Mouse (Mus musculus) CH12.LX (cell line): Measurements from ENCODE around the gene Igflr1. TPM values are rescaled to one million over a fixed set of nuclear protein-coding genes. Genes with fewer than 3 reads are reported as not detected.
A peak's percentile ranks its signal among the peaks of the same experiment; 100 is the strongest.

Experiments
- DNase-seq: peaks from one replicate; pipeline ENCODE4 v3.0.0-alpha.2; 2013; ENCODE audit errors: extremely low read depth
- H3K27ac ChIP-seq: 2 replicates; pipeline ENCODE4 v1.5.1; 2012; ENCODE audit warnings: low read depth, mild to moderate bottlenecking, control low read depth, moderate library complexity; ENCODE audit not compliant: insufficient read depth
- H3K27me3 ChIP-seq: replicated peaks from 2 replicates; pipeline ENCODE3; 2012; ENCODE audit warnings: inconsistent platforms
- H3K36me3 ChIP-seq, 2 experiments: replicated peaks in 1 of 2; 2 replicates each; pipeline versions ENCODE3 to v1.6.1; 2012; ENCODE audit warnings: inconsistent platforms in 1 of 2, low read length in 1 of 2, mild to moderate bottlenecking in 1 of 2, mixed read lengths in 1 of 2, moderate library complexity in 1 of 2; ENCODE audit not compliant: control insufficient read depth in 1 of 2, insufficient read depth in 1 of 2
- H3K4me1 ChIP-seq, 2 experiments: 2 replicates each; pipeline ENCODE4 v1.6.1; 2012; ENCODE audit warnings: inconsistent platforms in 1 of 2, moderate library complexity in 1 of 2; ENCODE audit not compliant: insufficient read depth in 2 of 2, control insufficient read depth in 1 of 2
- H3K4me2 ChIP-seq: 2 replicates; pipeline ENCODE4 v1.6.1; 2012; ENCODE audit warnings: low read depth, mild to moderate bottlenecking, control low read depth; ENCODE audit not compliant: poor library complexity, insufficient read depth, severe bottlenecking
- H3K4me3 ChIP-seq, 3 experiments: fragments of 150-350 bp in 1 of 3; sonication (generic) in 1 of 3; replicated peaks in 1 of 3; 2 replicates each; pipeline versions ENCODE3 to v1.5.1; 2011 to 2012; ENCODE audit warnings: low read depth in 2 of 3, low read length in 2 of 3, mild to moderate bottlenecking in 2 of 3, moderate library complexity in 2 of 3, control low read depth in 1 of 3, improper control_type of control experiment in 1 of 3, inconsistent platforms in 1 of 3, mixed read lengths in 1 of 3; ENCODE audit not compliant: poor library complexity in 1 of 3
- H3K79me2 ChIP-seq: replicated peaks from 2 replicates; pipeline ENCODE4 v1.6.1; 2012; ENCODE audit warnings: mild to moderate bottlenecking, moderate library complexity; ENCODE audit not compliant: control insufficient read depth, poor library complexity, insufficient read depth, severe bottlenecking; ENCODE audit errors: extremely low read depth
- H3K9ac ChIP-seq: 2 replicates; pipeline ENCODE4 v1.6.1; 2012; ENCODE audit warnings: low read depth, mild to moderate bottlenecking, control low read depth, moderate library complexity; ENCODE audit not compliant: insufficient read depth
- H3K9me3 ChIP-seq: replicated peaks from 2 replicates; pipeline ENCODE3; 2012; ENCODE audit warnings: low read length, inconsistent platforms, mixed read lengths
- BHLHE40 ChIP-seq: IDR thresholded peaks from 2 replicates; pipeline ENCODE4 v1.6.1; 2011; ENCODE audit warnings: mild to moderate bottlenecking, low read depth, low read length, improper control_type of control experiment
- CHD1 ChIP-seq: IDR thresholded peaks from 2 replicates; pipeline ENCODE4 v1.6.1; 2012; ENCODE audit warnings: low read depth, low read length, improper control_type of control experiment, inconsistent platforms
- CHD2 ChIP-seq: IDR thresholded peaks from 2 replicates; pipeline ENCODE4 v1.6.1; 2011; ENCODE audit warnings: low read length, improper control_type of control experiment
- CTCF ChIP-seq, 2 experiments: IDR thresholded peaks in 1 of 2; conservative IDR thresholded peaks in 1 of 2; 2 replicates each; pipeline ENCODE4 v1.5.1; 2011 to 2012; ENCODE audit warnings: low read depth in 2 of 2, low read length in 2 of 2, improper control_type of control experiment in 1 of 2, inconsistent platforms in 1 of 2, mild to moderate bottlenecking in 1 of 2, moderate library complexity in 1 of 2
- E2F4 ChIP-seq: IDR thresholded peaks from 2 replicates; pipeline ENCODE4 v1.6.1; 2011; ENCODE audit warnings: low read depth, low read length, improper control_type of control experiment; ENCODE audit not compliant: insufficient replicate concordance
- ELF1 ChIP-seq: IDR thresholded peaks from 2 replicates; pipeline ENCODE4 v1.6.1; 2014; ENCODE audit warnings: low read depth, mild to moderate bottlenecking, inconsistent platforms, low read length, improper control_type of control experiment
- ETS1 ChIP-seq: conservative IDR thresholded peaks from 2 replicates; pipeline ENCODE4 v1.6.1; 2012; ENCODE audit warnings: low read depth, mild to moderate bottlenecking, inconsistent platforms, low read length, improper control_type of control experiment, moderate library complexity
- GABPA ChIP-seq: IDR thresholded peaks from 2 replicates; pipeline ENCODE4 v1.6.1; 2012; ENCODE audit warnings: low read depth, low read length, improper control_type of control experiment, inconsistent platforms; ENCODE audit not compliant: insufficient replicate concordance
- HCFC1 ChIP-seq: IDR thresholded peaks from 2 replicates; pipeline ENCODE4 v1.6.1; 2012; ENCODE audit warnings: low read depth, mild to moderate bottlenecking, inconsistent platforms, low read length, improper control_type of control experiment
- IRF4 ChIP-seq: IDR thresholded peaks from 2 replicates; pipeline ENCODE4 v1.6.1; 2014; ENCODE audit warnings: low read depth, mild to moderate bottlenecking, inconsistent platforms, low read length, improper control_type of control experiment
- JUN ChIP-seq: IDR thresholded peaks from 2 replicates; pipeline ENCODE4 v1.6.1; 2011; ENCODE audit warnings: low read depth, mild to moderate bottlenecking, low read length, improper control_type of control experiment, moderate library complexity; ENCODE audit not compliant: insufficient read depth
- JUND ChIP-seq: conservative IDR thresholded peaks from 2 replicates; pipeline ENCODE4 v1.6.1; 2011; ENCODE audit warnings: low read depth, low read length, improper control_type of control experiment
- KAT2A ChIP-seq: IDR thresholded peaks from 2 replicates; pipeline ENCODE4 v1.6.1; 2012; ENCODE audit warnings: low read length, improper control_type of control experiment, inconsistent platforms; ENCODE audit not compliant: insufficient replicate concordance
- MAFK ChIP-seq: IDR thresholded peaks from 2 replicates; pipeline ENCODE4 v1.6.1; 2011; ENCODE audit warnings: low read length, improper control_type of control experiment; ENCODE audit not compliant: insufficient replicate concordance
- MAZ ChIP-seq: IDR thresholded peaks from 2 replicates; pipeline ENCODE4 v1.6.1; 2012; ENCODE audit warnings: low read depth, mild to moderate bottlenecking, inconsistent platforms, low read length, improper control_type of control experiment, moderate library complexity
- MEF2A ChIP-seq: IDR thresholded peaks from 2 replicates; pipeline ENCODE4 v1.6.1; 2014; ENCODE audit warnings: low read depth, mild to moderate bottlenecking, inconsistent platforms, low read length, improper control_type of control experiment, borderline replicate concordance
- MXI1 ChIP-seq: IDR thresholded peaks from 2 replicates; pipeline ENCODE4 v1.6.1; 2011; ENCODE audit warnings: mild to moderate bottlenecking, low read depth, low read length, improper control_type of control experiment
- MYC ChIP-seq: IDR thresholded peaks from 2 replicates; pipeline ENCODE4 v1.6.1; 2011; ENCODE audit warnings: low read depth, mild to moderate bottlenecking, improper control_type of control experiment, low read length
- NRF1 ChIP-seq: IDR thresholded peaks from 2 replicates; pipeline ENCODE4 v1.6.1; 2014; ENCODE audit warnings: low read depth, mild to moderate bottlenecking, inconsistent platforms, low read length, improper control_type of control experiment, moderate library complexity
- PAX5 ChIP-seq: IDR thresholded peaks from 2 replicates; pipeline ENCODE4 v1.6.1; 2012; ENCODE audit warnings: low read length, inconsistent platforms, mixed read lengths
- POLR2A ChIP-seq: IDR thresholded peaks from 2 replicates; pipeline ENCODE4 v1.6.1; 2011; ENCODE audit warnings: low read depth, mild to moderate bottlenecking, improper control_type of control experiment, low read length
- POLR2AphosphoS2 ChIP-seq: IDR thresholded peaks from 2 replicates; pipeline ENCODE4 v1.6.1; 2011; ENCODE audit warnings: low read depth, low read length, improper control_type of control experiment
- RAD21 ChIP-seq: IDR thresholded peaks from 2 replicates; pipeline ENCODE4 v1.6.1; 2011; ENCODE audit warnings: low read depth, mild to moderate bottlenecking, low read length, improper control_type of control experiment, moderate library complexity
- RCOR1 ChIP-seq: conservative IDR thresholded peaks from 2 replicates; pipeline ENCODE4 v1.6.1; 2012; ENCODE audit warnings: low read depth, mild to moderate bottlenecking, inconsistent platforms, low read length, improper control_type of control experiment
- SIN3A ChIP-seq: IDR thresholded peaks from 2 replicates; pipeline ENCODE4 v1.6.1; 2012; ENCODE audit warnings: low read length, improper control_type of control experiment, inconsistent platforms
- SMC3 ChIP-seq: IDR thresholded peaks from 2 replicates; pipeline ENCODE4 v1.6.1; 2011; ENCODE audit warnings: low read depth, low read length, improper control_type of control experiment
- TBP ChIP-seq: conservative IDR thresholded peaks from 2 replicates; pipeline ENCODE4 v1.6.1; 2011; ENCODE audit warnings: low read depth, low read length, improper control_type of control experiment
- TCF12 ChIP-seq: IDR thresholded peaks from 2 replicates; pipeline ENCODE4 v1.6.1; 2014; ENCODE audit warnings: low read depth, mild to moderate bottlenecking, inconsistent platforms, low read length, improper control_type of control experiment
- UBTF ChIP-seq: IDR thresholded peaks from 2 replicates; pipeline ENCODE4 v1.6.1; 2012; ENCODE audit warnings: low read depth, mild to moderate bottlenecking, inconsistent platforms, low read length, improper control_type of control experiment, moderate library complexity
- USF1 ChIP-seq: IDR thresholded peaks from 2 replicates; pipeline ENCODE4 v1.6.1; 2014; ENCODE audit warnings: low read depth, mild to moderate bottlenecking, inconsistent platforms, low read length, improper control_type of control experiment
- ZC3H11A ChIP-seq: IDR thresholded peaks from 2 replicates; pipeline ENCODE4 v1.6.1; 2012; ENCODE audit warnings: low read depth, mild to moderate bottlenecking, inconsistent platforms, low read length, improper control_type of control experiment
- ZKSCAN1 ChIP-seq: IDR thresholded peaks from 2 replicates; pipeline ENCODE4 v1.6.1; 2012; ENCODE audit warnings: low read depth, inconsistent platforms, low read length, improper control_type of control experiment, borderline replicate concordance
- ZMIZ1 ChIP-seq: IDR thresholded peaks from 2 replicates; pipeline ENCODE4 v1.6.1; 2012; ENCODE audit warnings: low read depth, mild to moderate bottlenecking, inconsistent platforms, low read length, improper control_type of control experiment
- ZNF384 ChIP-seq: IDR thresholded peaks from 2 replicates; pipeline ENCODE4 v1.6.1; 2012; ENCODE audit warnings: low read depth, low read length, improper control_type of control experiment, inconsistent platforms
- dilution Hi-C: fragments of 300-500 bp; cut with MboI; formaldehyde crosslinking; loops from 2 replicates; pipeline ENCODE4 v1.14.3; 2020; ENCODE audit warnings: low sequenced_read_pairs; ENCODE audit not compliant: extremely low pct_unique_long_range_greater_than_20kb, extremely low pct_ligation_motif_present
- in situ Hi-C: fragments of 300-500 bp; cut with MboI; formaldehyde crosslinking; loops from 3 replicates; pipeline ENCODE4 v1.14.3; 2019; ENCODE audit warnings: low sequenced_read_pairs, low pct_ligation_motif_present, low pct_unique_long_range_greater_than_20kb, mixed read lengths
- polyA plus RNA-seq: library from polyadenylated mRNA; unstranded; fragments of >175 nt; gene quantifications from 2 replicates; pipeline ENCODE4 v1.2.1, GENCODE M21; 2012; ENCODE audit warnings: low read depth; ENCODE audit not compliant: insufficient read length
- total RNA-seq, 2 experiments: library from RNA; depleted of rRNA; stranded (reverse); fragments of 300-350 nt in 1 of 2; fragments of >200 nt in 1 of 2; gene quantifications; 2 replicates each; pipeline ENCODE4 v1.2.3; 2012 to 2014

Igflr1 gene
- total and polyA plus RNA-seq, 3 experiments, result 1.3 TPM; not detected in 2

DNA sequence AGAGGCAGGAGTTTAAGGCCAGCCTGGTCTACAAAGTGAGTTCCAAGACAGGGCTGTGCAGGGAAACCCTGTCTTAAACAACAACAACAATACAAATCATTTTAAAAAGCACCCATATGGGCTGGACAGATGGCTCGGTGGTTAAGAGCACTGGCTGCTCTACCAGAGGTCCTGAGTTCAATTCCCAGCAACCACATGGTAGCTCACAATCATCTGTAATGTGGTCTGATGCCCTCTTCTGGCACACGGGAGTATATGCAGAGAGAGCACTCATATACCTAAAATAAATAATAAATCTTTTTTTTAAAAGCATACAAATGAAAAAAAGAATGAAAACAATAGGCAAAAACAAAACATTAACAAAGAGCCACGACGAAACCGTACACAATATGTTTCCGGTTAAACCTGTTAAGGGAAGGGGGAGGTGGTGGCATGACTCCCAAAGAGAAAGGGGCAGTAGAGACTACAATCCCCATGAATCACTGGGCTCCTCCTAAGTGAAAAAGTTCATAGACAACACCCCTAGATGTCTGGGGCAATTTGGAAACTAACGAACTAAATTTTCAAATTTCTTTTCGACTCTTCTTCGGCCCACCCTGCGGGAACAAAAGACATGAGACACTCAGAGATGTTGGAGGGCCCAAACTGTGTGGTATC, 13.7 kb upstream of the Igflr1 start:
- Histone ChIP-seq H3K4me2 (peak overlapping the region; percentile 41; the same call in 1 of the 2 replicates), H3K4me1 (peaks cover 2 to 20% of the 10 kb centered on the region in 2 experiments; a peak in 3 of 4 replicates), H3K36me3 (peaks cover 24 to 48% of the 10 kb centered on the region in 2 experiments), H3K27ac (peak overlapping the region; percentile 92), H3K4me3 (peak overlapping the region; percentile 71 to 93 (median 83)), H3K27me3 (no peaks in the 10 kb centered on the region)
- in situ Hi-C loops, result no loop called here
- DNase-seq, result no peak
- TF ChIP-seq JUND (no peak), NRF1 (no peak), RCOR1 (no peak), TCF12 (no peak), KAT2A (peak; percentile 83; the same call in 1 of the 2 replicates), SMC3 (no peak), RAD21 (no peak; the same call in 1 of the 2 replicates), BHLHE40 (no peak), ETS1 (no peak), CHD2 (no peak), GABPA (no peak; the same call in 1 of the 2 replicates), POLR2A (no peak), E2F4 (no peak), USF1 (no peak), UBTF (no peak), ZC3H11A (no peak), CTCF (conservative IDR thresholded peaks at IDR 0.05 in 1 of 2, IDR thresholded peaks at IDR 0.05 in 1 of 2; ENCODE audit: low read depth in 2 of 2, low read length in 2 of 2) (peak in 1 of 2 experiments; percentile 54; a peak in 2 of 4 replicates), POLR2AphosphoS2 (no peak), SIN3A (no peak; the same call in 1 of the 2 replicates), CHD1 (no peak), ZMIZ1 (no peak), MAZ (no peak; the same call in 1 of the 2 replicates), MXI1 (no peak), IRF4 (no peak), HCFC1 (peak; percentile 92), MYC (peak; percentile 85; the same call in 1 of the 2 replicates), TBP (no peak), ELF1 (no peak), JUN (no peak), PAX5 (no peak), MEF2A (no peak), ZNF384 (no peak), ZKSCAN1 (no peak), MAFK (no peak)
- TF ChIP-seq, all 38 proteins: peak for 4
- no peaks in the 10 kb centered on the region for H3K9me3 ChIP-seq
- peak overlapping the region; percentile 71 for H3K9ac ChIP-seq
- dilution Hi-C loops, result no loop called here
- H3K79me2 ChIP-seq, result no peaks in the 10 kb centered on the region; the same call in 1 of the 2 replicates
